Mouse (Mus musculus) hindlimb bud, embryonic 11.5 days (tissue): ENCODE measurements at regions not wholly inside any gene's neighbourhood (a gene's known extent, or its start where the extent isn't known, plus 50 kb on each side); places are given as distances from the start of the nearest gene placed in this dataset.
"Not testable (repeated sequence)": the region's sequence is repeated elsewhere in the genome, so short reads cannot be mapped to it uniquely, and the experiment has no call there.

Source experiments
- DNase-seq: peaks from one replicate; pipeline ENCODE4 v3.0.0-alpha.2; 2012; ENCODE audit warnings: low read depth, low spot score; ENCODE audit errors: extremely low spot score

GRCm38 (mm10) chr1:117354624-117355023, 342.3 kb upstream of the Gm28363 start:
- no peak for DNase-seq

GRCm38 (mm10) chr1:117356418-117357194, 340.3 kb upstream of the Gm28363 start:
- no peak for DNase-seq

GRCm38 (mm10) chr1:117364066-117364465, 332.9 kb upstream of the Gm28363 start:
- DNase-seq = no peak

GRCm38 (mm10) chr1:117412349-117412748, 284.6 kb upstream of the Gm28363 start:
- DNase-seq = no peak

GRCm38 (mm10) chr1:117457736-117458135, 239.2 kb upstream of the Gm28363 start:
- no peak for DNase-seq

GRCm38 (mm10) chr1:117458156-117458850, 238.6 kb upstream of the Gm28363 start:
- DNase-seq = not testable (repeated sequence)

GRCm38 (mm10) chr1:117459126-117459525, 237.8 kb upstream of the Gm28363 start:
- DNase-seq = not testable (repeated sequence)

GRCm38 (mm10) chr1:117490176-117490575, 206.8 kb upstream of the Gm28363 start:
- DNase-seq = no peak

- no peak for DNase-seq
These were observed 199.9 kb upstream of the Gm28363 start for GRCm38 (mm10) chr1:117497003-117497402.

GRCm38 (mm10) chr1:117519498-117520032, 177.4 kb upstream of the Gm28363 start:
- DNase-seq = peak; percentile 5
